Mouse (Mus musculus): ENCODE results near the gene Astn1.

Astn1 gene

DNA sequence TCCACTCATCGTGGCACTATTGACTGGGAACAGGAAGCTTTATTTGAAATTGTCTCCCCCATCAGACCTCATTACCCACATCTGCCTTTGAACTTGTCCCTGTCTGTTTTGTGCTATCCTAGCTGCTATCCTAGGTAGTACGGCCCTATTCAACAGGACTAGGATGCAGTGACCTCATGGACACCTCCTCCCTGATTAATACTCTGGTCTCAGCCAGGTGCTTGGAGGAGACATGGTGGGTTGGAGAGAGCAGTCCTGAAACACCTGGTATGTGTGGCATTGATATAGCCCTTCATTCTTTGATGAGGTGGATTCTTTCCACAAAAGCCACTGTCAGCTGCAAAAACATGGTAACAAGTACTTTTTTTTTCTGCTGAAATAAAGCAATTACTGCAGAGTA lies 52.1 kb downstream of the Astn1 start:
- in situ Hi-C loops (cut with MboI, MseI): no loop called here

DNA sequence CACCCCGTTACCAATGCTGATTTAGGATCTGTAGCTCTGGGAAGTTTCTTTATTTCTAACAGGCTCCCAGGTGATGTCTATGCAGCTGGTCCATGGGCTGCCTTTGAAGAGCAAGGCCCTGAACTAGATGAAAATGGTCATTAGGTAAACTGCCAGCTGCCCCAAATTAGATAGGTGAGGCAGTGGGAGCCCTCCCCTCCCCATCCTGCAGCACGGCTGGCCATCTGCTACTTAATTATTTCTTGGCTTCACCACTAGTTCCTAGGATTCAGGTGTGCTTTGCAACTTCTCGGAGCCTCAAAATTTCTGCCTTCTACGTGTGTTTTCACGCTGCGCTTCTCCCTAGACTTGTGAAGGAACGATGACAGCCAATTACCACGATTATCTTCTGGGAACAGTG lies 59.4 kb downstream of the Astn1 start:
- in situ Hi-C loops (cut with MboI, MseI): no loop called here

DNA sequence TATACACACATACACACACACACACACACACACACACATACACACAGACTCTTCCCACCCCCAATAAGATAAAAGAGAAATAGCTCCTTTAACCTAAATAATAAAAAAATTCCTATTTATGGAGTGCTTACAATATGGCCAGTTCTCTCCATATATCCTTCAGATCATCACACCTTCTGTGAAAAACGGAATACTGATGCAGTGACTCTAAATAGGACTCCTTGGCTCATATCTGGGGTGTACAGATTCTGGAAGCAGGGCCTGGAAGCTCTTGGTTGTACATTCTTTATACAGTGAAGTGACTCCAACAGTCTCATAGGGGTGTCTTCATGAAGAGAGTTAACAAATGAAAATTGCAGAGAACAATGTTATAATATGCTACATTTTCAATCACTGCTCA lies 60.7 kb downstream of the Astn1 start:
- in situ Hi-C loops (cut with MboI, MseI): no loop called here

DNA sequence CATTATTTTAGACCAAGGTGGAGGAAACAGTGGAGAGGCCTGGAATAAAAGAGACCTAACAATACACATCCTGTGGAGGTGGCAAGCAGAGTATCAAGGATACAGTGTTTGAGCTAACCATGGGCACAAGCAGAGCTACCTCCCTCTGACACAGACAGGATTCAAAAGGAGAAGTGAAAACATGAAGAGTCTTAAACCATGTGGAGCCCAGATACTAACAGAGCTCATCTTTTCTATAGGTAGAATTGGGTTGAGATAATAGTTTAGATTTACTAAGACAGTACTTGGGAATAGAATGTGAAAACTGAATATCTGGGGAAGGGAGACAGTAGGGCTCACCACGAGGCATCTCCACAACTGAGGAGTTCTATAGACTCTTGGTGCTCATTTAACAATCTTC lies 84.0 kb downstream of the Astn1 start:
- in situ Hi-C loops (cut with MboI, MseI): no loop called here

DNA sequence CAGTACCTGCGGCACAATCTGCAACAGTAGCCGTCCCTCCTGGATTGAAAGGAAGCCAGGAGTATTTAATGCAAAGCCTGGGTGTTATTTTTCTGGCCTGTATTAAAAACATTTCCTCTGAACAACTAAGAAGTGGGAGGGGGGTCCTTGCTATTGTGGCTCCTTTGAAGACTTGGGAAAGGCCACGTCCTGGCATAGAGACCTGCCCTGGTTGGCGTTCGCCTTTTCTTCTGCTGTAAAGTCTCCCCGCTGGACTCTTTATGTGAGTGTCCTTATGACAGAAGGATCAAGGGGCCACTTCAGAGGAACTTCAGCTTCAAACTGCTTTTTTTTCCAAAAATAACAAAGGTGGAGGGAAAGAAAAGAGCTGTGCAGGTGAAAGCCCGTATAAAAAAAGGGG lies 85.9 kb downstream of the Astn1 start:
- in situ Hi-C loops (cut with MboI, MseI): no loop called here

DNA sequence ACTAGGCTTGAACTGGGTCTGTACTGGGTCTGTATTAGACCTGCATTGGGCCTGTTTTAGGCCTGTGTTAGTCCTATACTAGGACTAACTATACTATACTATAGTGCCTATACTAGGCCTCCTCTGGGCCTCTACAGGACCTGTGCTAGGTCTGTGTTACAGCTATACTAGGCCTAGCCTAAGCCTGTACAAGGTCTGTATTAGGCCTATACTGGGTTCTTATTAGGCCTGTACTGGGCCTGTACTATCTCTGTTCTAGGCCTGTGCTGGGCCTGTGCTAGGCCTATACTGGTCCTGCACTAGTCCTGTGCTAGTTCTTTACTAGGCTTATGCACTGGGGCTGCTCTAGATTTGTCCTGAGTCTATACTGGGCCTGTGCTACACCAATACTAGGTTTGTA lies 90.6 kb downstream of the Astn1 start:
- in situ Hi-C loops (cut with MboI, MseI): no loop called here

DNA sequence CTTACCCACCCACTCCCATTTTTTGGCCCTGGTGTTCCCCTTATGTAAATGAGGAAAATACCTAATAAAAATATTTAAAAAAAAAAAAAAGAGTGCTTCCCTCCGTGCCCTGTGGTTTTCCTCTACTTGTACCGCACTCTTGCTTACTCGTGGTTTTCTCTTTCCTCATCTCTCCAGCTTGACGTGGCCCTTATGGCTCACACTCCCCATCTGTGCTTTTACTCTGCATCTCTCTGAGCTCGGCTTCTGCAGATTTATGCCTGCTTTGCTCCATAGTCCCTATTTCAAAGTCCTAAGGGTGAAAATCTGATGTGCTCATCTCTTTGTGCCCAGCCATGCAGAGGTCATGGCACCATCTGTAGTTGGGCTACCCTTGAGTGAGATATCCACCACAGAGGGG lies 91.5 kb downstream of the Astn1 start:
- in situ Hi-C loops (cut with MboI, MseI): no loop called here

DNA sequence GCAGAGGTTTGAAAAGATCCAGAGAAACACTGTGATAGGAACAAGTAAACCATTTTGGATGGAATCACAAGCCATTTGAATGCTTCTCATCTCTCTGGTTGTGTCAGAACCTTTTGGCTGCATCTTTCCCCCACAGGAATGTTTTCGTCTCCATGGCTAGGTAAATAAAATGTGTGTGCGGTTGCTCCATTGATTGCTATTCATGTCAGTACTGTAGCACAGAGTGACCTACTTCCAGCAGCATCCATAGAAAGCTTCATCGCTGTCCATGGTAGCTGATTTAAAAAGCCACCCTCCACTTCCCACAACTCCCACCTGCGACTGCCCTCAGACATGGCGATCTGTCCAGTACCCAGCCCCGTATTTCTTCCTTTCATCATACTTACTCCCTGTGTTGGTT lies 101.9 kb downstream of the Astn1 start:
- in situ Hi-C loops (cut with MboI, MseI): no loop called here

DNA sequence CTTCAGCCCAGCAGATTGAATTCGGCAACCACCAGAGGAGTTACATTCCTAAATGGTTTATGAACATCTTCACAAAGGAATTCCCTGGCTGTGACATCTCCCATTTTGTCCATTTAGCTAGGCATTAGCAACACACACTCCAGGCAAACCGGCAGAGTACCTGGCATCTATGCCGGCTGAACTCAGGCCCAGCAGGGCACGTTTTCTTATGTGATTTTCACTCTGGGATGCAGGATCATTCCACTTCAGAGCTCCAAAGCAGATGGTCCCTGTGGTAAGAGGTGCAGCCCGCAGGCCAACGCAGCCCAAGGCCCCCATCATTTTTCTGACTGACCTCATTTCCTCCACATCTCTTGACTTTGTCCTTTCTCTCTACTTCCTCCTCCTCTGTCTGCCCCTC lies 103.2 kb downstream of the Astn1 start:
- in situ Hi-C loops (cut with MboI, MseI): no loop called here

DNA sequence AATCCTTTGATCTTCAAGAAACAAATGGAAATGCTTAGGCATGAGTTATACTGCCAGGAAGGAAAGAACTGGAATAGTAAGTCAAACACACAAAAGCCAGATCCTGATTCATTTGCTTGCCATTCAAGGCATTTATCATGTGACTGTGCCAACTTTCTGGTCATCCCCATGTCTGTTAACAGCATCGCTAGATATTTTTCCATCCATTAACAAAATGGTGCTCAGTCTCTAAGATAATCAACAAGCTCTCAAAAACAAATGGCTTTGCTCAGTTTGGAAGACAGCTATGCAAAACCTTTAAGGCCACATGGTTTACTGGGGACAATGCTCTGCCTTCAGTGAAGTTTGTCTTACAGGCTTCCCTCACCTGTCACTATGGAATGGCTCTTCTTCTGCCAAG lies 115.8 kb downstream of the Astn1 start:
- in situ Hi-C loops (cut with MboI, MseI): no loop called here

DNA sequence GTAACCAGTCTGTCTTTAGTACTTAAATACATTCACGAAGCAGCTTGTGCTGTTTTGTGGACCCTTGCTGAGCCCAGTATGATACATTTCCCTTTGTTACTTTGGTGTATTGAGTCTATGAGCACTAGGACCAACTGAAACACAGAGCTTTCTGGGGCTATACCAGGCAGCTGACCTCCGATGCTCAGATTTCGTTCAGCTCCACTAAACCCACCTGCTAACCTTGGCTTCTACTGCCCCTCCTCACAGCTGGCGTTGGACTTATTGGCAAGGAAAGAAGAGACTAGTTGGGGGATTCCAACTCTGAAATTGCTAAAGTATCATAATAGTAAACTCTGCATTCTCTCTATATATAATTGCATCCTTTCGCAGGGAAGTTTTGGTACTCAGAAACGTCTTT lies 118.2 kb downstream of the Astn1 start:
- in situ Hi-C loops (cut with MboI, MseI): no loop called here

DNA sequence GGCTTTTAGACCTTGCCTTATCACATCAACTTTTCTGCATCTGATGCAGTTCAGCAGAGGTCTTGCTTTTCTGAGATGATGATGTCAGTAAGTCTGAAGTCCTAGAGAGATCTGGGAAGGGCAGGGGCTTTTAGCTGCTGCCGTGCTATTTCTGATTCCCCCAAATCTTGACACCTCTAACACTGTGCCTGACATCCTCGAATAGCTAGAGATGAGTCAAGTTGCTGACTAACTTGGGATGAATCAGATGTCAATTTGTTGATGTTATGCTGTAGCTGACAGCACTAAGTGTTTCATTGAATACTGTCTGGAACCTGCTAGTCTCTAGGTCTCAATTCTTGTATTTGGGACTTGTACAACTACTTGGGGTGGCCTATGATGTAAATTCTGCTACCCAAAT lies 121.7 kb downstream of the Astn1 start:
- in situ Hi-C loops (cut with MboI, MseI): no loop called here

DNA sequence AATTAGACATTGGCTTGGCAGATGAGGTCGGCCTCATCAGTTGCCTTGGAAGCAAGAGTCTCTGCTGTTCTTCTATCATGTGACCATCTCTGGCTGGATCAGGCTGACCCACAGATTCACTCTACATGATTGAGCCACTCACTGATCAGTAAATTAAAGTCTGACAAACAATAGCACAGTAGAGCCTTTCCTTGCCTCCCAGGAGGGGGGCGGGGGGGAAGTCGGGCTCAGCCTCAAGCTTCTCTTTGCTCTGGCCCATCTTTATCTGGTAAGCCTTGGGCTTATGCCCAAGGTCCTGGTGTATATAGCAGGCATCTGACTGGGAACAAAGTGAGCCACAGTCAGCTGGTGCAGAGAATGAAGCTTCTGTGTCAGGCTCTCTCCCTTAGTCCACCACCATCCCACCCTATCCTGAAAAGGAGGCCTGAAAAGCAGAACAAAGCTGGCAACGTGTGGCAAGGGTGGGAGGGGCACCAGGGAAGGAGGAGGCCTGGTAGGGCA lies 127.5 kb downstream of the Astn1 start:
- in situ Hi-C loops (cut with MboI, MseI): no loop called here

DNA sequence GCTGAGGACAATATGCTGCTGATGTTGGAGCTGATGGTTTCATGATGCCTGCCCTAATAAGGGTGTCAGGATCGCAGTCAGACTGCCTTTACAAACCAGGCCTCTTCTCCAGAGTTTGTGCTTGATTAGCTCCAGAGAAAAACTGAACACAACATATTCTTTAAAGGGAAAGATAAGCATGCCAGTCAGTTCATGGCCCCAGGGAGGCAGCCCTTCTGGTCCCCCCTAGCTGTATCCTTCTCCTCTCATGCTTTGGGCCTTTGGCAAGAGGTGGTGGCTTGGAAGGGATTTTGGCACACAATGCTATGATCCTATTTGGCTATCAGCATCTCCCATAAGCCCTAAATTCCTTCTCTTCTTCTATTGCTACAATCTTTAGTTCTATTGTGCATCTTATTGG lies 128.1 kb downstream of the Astn1 start:
- in situ Hi-C loops (cut with MboI, MseI): no loop called here

DNA sequence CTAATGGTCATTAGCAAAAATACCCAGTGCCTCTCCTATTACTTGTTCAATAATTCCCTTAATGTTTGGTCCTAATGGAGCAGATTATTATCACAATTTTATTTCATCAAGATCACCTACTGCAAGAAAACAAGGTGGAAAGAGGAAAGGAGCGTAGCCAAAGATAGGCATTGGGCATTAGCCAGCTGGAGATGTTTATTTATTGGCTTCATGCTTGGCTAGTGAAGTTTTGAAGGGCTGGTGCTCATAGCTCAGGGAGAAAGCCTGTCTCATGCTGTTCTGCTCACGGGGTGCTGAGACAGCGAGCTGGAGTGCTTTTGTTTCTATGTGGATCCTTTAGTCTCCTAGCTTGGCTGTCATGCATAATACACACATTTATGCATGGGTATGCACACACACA lies 131.2 kb downstream of the Astn1 start:
- in situ Hi-C loops (cut with MboI, MseI): no loop called here

DNA sequence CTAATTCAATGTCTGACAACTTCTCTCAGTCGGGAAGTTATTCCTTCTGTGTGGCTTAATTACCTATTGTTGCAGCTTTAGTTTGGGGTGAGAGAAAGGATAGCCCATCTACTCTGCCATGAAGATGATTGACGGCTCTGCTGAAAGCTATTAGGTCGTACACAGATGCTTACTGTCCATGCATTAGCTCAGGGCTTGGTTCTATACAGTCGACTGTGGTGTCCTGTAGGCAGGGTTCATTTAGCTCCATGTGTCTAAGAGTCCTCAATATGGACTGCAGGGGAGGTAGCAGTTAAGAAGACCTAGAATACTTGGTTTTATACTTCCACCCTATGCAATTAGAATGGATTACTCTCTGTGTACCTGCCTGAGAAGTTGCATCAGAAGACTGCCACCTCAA lies 138.1 kb downstream of the Astn1 start:
- in situ Hi-C loops (cut with MboI, MseI): no loop called here

DNA sequence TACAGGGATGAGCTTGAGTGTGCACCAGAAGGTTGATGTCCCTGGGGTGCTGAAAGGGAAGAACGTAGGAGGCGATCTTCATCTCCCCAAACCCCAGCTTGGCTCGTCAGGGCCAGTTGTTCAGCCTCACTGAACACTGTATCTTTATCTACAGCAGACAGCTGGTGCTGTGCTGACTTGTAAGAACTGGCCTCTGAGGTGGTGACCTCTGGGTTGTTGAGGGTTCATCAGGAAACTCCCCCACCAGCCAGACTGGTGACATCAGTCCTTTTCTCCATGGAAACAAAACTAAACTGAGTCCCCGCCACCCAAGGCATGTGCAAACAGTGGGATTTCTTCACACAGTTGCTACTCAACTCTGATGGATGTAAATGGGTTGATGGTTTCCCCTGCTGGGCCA lies 138.9 kb downstream of the Astn1 start:
- in situ Hi-C loops (cut with MboI, MseI): no loop called here

DNA sequence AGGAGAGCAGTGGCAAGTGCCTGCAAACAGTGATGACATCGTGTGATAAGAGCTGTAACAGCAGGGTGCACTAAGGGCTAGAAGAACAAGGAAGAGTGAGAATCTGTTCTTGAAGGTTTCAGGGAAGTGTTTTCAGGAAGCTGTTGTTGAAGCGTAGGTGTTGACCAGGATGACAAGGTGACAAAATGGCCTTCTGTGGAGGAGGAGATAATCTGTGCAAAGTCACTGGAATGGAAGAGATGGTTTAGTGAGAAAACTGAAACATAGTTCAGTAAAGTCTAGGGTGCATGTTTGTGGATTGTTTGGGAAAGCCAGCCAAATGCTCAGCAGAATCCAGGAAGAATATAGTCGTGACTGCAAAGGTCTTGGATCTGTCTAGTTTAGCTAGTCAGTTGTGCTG lies 145.5 kb downstream of the Astn1 start:
- in situ Hi-C loops (cut with MboI, MseI): no loop called here

DNA sequence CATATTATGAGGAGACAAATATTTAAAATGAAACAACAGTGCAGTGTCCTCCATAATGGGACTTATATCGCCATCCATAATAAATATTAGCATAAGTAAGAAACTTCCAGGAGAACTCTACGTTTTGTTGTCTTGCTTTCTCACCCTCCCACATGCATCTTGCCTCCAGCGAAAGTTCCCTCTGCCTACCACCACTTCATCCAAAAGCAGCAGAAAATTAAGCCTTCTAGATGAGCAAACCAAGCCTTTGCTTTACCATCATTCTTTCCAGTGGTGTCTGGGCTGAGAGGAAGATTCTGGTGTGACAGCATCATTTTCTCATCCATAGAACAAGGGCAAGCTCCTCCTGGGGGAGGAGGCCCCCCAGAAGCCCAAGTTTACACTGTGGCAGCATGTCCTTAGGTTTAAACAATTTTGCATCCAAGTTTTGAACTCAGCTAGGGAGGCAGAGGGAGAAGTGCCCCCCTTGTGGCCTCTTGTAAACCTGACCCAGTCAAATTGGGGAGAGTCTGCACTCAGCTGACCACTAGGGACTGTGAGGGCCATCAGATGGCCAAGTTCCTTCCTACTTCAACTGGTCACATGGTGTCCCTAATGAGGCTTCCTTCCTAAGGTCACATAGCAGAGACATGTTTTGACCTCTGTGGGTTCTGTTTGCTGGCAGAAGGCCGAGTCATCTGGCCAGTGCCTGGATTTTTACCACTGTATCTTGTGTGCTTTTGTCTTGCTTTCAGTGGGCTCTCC lies 147.2 kb downstream of the Astn1 start:
- in situ Hi-C loops (cut with MboI, MseI): no loop called here

DNA sequence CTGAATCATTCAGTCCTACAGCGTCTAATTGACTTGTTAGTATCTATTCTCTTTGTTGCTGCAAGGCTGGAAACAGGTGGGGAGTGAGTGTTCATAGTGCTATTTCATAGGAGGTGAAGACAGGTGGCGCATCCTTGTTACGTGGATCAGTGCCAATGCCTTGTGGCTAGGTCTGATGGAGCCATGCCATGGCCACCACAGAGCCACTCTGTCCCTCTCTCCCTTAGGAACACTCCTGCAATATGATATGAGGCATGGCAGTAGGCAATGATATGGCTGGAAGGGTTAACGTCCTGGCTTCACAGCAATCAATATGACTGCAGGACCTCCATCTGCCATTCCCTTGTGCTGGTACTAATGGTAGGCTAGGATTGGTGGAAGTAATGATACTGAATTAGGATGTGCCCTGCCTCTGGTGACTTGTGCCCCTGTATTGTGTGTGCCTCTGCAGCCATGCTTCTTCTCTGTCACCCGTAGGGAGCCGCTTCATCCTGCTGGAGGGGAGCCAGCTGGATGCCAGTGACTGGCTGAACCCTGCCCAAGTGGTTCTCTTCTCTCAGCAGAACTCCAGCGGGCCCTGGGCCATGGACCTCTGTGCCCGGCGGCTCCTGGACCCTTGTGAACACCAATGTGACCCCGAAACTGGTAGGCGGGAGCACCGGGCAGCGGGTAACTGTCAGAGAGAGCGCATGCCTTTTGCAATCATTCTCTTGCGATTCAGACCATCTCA lies 148.6 kb downstream of the Astn1 start:
- in situ Hi-C loops (cut with MboI, MseI): no loop called here

DNA sequence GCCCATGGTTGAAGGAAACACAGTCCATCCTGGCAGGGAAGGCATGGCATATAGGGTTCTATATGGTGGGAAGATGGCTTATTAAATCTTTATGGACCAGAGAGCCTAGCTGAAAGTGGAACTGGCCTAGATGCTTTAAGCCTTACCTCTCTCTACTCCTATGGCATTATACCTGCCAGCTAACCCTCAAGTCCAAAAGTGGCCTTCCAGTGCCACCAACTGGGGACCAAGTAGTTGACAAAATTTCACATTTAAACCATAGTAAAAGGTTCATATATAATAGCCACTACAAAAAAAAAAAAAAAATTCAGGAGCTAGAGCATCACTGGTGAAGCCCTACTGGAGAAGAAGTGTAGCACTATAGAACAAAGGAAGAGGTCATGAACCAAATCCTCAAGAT lies 150.0 kb downstream of the Astn1 start:
- in situ Hi-C loops (cut with MboI, MseI): no loop called here

DNA sequence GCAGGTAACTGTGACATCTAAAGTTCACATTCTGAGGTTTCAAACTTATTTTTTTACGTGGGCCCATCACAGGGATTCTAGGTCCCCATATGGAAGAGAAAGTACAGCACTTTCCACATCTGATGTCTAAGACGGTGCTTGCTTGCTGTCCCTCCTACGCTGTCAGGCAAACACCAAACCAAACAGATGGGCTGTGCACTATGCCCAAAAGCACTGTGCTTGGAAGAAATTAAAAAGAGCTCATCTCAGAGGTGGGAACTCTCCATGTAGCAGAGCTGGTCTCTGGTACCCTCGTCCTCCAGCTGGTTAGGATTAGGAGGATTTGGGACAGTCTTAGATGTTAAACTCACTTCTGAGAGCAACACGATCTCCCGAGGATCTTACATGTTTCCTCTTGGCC lies 150.6 kb downstream of the Astn1 start:
- in situ Hi-C loops (cut with MboI, MseI): no loop called here

DNA sequence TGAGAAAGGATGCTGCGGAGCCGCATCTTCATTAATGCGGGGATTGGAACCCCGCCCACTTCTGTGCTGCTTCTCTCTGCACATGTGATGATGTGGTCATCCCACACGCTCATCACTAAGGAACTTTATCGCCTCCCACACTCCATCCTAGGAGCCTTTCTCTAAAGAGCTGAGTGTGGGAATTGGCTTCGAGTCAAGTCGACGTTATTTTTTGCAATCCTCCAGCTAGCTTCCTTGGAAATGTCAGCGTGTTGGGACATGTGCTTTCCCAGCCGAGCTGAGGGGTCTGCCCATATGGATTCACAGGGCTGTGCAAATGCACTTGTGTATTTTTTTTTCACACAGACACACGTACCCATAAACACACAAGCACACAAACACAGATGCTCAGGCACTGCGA lies 151.5 kb downstream of the Astn1 start:
- in situ Hi-C loops (cut with MboI, MseI): no loop called here

Data from T-helper 2 cell (primary cell).